Mouse (Mus musculus) myocyte (in vitro differentiated cells): ENCODE data around the gene Tepp.

Experiments used
- CEBPB ChIP-seq: IDR thresholded peaks from 2 replicates; pipeline ENCODE4 v1.6.1; 2011; ENCODE audit warnings: mild to moderate bottlenecking, moderate library complexity; ENCODE audit not compliant: poor library complexity, insufficient read depth, severe bottlenecking
- E2F4 ChIP-seq: IDR thresholded peaks from one replicate; pipeline ENCODE4 v1.6.1; 2011; ENCODE audit warnings: mild to moderate bottlenecking, control low read depth, moderate library complexity; ENCODE audit not compliant: insufficient read depth
- MAX ChIP-seq: IDR thresholded peaks from one replicate; pipeline ENCODE4 v1.6.1; 2011; ENCODE audit warnings: low read depth, mild to moderate bottlenecking, control low read depth
- MYOD1 ChIP-seq, 3 experiments: IDR thresholded peaks; one replicate each; pipeline ENCODE4 v1.6.1; 2011; ENCODE audit warnings: control low read depth in 2 of 3, low read depth in 2 of 3, mild to moderate bottlenecking in 2 of 3, moderate library complexity in 1 of 3; ENCODE audit not compliant: insufficient read length in 2 of 3, control insufficient read depth in 1 of 3
- MYOG ChIP-seq, 3 experiments: IDR thresholded peaks; one replicate each; pipeline ENCODE4 v1.6.1; 2011; ENCODE audit warnings: control low read depth in 2 of 3, low read depth in 2 of 3, mild to moderate bottlenecking in 2 of 3; ENCODE audit not compliant: insufficient read length in 2 of 3, control insufficient read depth in 1 of 3, insufficient read depth in 1 of 3
- POLR2A ChIP-seq: IDR thresholded peaks from one replicate; pipeline ENCODE4 v1.6.1; 2011; ENCODE audit warnings: low read depth, mild to moderate bottlenecking, control low read depth, moderate library complexity; ENCODE audit not compliant: insufficient read length
- POLR2AphosphoS2 ChIP-seq: IDR thresholded peaks from one replicate; pipeline ENCODE4 v1.6.1; 2011; ENCODE audit warnings: low read depth, control low read depth; ENCODE audit not compliant: insufficient read length
- TCF12 ChIP-seq: IDR thresholded peaks from one replicate; pipeline ENCODE4 v1.6.1; 2011; ENCODE audit warnings: mild to moderate bottlenecking, control low read depth; ENCODE audit not compliant: poor library complexity, insufficient read depth, severe bottlenecking
- USF1 ChIP-seq: IDR thresholded peaks from one replicate; pipeline ENCODE4 v1.6.1; 2011; ENCODE audit warnings: low read depth, mild to moderate bottlenecking, control low read depth, moderate library complexity

GRCm38 (mm10) chr8:95348356-95348755 is 38.0 kb downstream of the Tepp start:
- TF ChIP-seq POLR2A (no peak), E2F4 (no peak), POLR2AphosphoS2 (no peak), USF1 (no peak), TCF12 (no peak), MYOG (IDR thresholded peaks at IDR 0.05; ENCODE audit: control insufficient read depth in 1 of 3, insufficient read depth in 1 of 3, insufficient read length in 2 of 3, low read depth in 2 of 3) (no peak), CEBPB (no peak), MAX (no peak), MYOD1 (IDR thresholded peaks at IDR 0.05; ENCODE audit: control insufficient read depth in 1 of 3, insufficient read length in 2 of 3, low read depth in 2 of 3) (no peak)
